Mouse (Mus musculus) subcutaneous adipose tissue, adult 2 months (tissue): ENCODE results near the gene Ncdn. TPM values are rescaled to one million over a fixed set of nuclear protein-coding genes. Genes with fewer than 3 reads are reported as not detected.

Experiments
- polyA plus RNA-seq: library from polyadenylated mRNA; depleted of rRNA; stranded (reverse); fragments of >200 nt; gene quantifications from 2 replicates; pipeline ENCODE4 v1.2.3, GENCODE M21; 2012; ENCODE audit warnings: low replicate concordance; rRNA removed

The Ncdn gene
- 27.6 and 43.6 TPM in 2 replicates for polyA plus RNA-seq

DNA sequence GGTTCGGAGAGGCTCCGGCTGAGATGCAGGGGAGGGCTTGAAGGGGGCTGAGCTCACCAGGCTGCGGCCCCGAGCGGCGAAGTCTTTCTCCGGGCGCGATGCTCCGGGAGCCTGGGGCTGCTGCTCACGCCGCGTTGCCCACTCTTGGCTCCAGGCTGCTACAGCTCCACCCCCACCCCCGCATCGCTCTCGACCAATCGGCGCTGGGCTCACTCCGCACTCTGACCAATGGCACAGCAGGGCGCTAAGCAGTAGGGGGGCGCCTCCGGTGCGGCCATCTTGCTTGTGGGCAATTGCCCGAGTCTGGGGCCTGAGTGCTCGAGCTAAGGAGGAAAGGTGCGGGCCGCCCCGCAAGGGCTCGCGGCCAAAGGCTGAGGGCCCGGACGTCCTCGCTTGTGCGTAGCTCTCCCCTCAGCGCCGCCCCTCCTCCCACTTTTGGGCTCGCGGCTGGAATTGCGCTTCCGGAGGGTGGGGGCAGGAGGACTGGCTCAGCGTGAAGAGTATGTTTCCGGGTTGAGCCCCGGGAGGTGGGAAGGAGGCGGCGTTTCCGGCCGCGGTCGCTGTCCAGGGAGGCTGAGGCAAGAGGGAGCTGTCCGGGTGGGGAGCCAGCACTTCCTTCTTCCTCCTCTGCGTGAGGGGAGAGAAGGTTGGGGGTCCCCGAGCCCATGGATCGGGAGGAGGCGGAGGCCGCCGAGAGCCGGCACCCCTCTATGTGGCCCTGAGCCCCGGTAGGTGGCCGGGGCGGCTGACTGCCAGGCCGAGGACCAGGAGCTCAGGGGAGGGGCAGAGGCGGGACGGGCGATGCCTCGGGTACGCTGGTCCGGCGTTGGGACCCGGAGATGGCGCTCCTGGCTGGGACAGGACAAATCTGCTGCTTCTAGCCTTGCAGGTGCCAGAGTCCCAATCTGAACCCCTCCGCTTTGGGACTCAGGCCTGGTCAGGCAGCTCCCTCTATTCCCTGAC, at the start of gene Ncdn, which contains the start of gene AU040320:
TSS of gene Ncdn (minus strand) at position 171 of the 963 bp plus-strand sequence.
TSS of gene AU040320 (plus strand) at position 277 of the 963 bp plus-strand sequence.

GRCm38 (mm10) chr4:126736001-126736414, 17.2 kb downstream of the Ncdn start, which contains the start of gene Tfap2e:
Tfap2e (minus strand) TSS chr4:126736240.

Other genes with a start within 250 kb of the Ncdn start
- 1.8 and 2.2 TPM in 2 replicates for gene Ago4, start 220.0 kb downstream of the Ncdn start, polyA plus RNA-seq
- 0.33 and 1.7 TPM in 2 replicates for gene Clspn, start 196.5 kb downstream of the Ncdn start, polyA plus RNA-seq
- 23.8 and 25.6 TPM in 2 replicates for gene 5730409E04Rik, start 143.6 kb downstream of the Ncdn start, polyA plus RNA-seq
- gene Psmb2, start 75.8 kb downstream of the Ncdn start, polyA plus RNA-seq: 233 and 266 TPM in 2 replicates
- not detected in 2 replicates for gene Tfap2e, start 17.2 kb downstream of the Ncdn start, polyA plus RNA-seq
- 34.4 and 35.0 TPM in 2 replicates for gene AU040320, start 106 bp upstream of the Ncdn start, polyA plus RNA-seq
- 5.5 and 11.6 TPM in 2 replicates for gene Zmym4, start 214.7 kb upstream of the Ncdn start, polyA plus RNA-seq